Mouse (Mus musculus): ENCODE results near the gene Prpsap1. TPM values are rescaled to one million over a fixed set of nuclear protein-coding genes. Genes with fewer than 3 reads are reported as not detected.
"Not testable (repeated sequence)": the region's sequence is repeated elsewhere in the genome, so short reads cannot be mapped to it uniquely, and the experiment has no call there.

Gene Prpsap1
- polyA plus RNA-seq, 1 experiment from 2014 or later = 201 TPM

DNA sequence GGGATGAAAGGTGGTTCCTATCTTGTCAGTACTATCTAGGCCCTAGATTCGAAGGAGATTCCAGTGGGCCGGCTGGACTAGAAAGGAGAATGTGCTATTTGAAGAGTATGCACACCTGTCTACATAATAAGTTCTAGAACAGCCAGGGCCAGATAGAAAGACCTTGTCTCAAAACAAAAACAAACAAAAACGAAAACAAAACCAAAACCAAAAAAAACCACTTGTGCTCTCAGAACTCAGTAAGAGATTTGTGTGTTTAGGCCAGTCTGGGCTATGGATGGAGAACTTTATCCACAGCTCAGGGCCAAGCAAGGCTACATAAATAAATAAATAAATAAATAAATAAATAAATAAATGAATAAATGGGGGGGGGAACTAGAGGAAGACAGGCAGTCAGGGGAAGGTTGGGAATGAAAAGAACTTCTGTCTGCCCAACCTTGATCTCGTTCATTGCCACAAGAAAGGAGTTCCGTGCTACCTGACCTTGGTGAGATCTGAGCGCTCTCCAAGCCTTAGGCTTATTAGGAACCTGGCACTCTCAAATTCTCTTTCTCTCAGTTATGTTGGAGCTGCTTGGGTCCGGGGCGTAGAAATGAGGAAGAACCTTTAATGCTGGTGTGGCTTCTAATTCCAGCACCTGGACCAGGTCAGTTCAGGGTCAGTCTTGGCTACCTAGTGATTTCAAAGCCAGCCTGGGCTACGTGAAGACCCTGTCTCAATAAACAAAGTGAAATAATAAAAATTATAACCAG is 64.0 kb downstream of the Prpsap1 start:
- 92% methylated on average over 9 of the region's 9 CpGs for WGBS
- H3K27me3 ChIP-seq (replicated peaks; ENCODE audit: control insufficient read depth, insufficient read depth, low read length) = peaks cover 4% of the 10 kb centered on the region; the same call in 1 of the 2 replicates
- no peaks in the 10 kb centered on the region for H3K9me3 ChIP-seq (ENCODE audit: control insufficient read depth, low read length)
- H3K27ac ChIP-seq (ENCODE audit: low read length) = no peak overlapping the region
- no peak overlapping the region for H3K9ac ChIP-seq (replicated peaks; ENCODE audit: low read depth, low read length)
- no peaks in the 10 kb centered on the region for H3K36me3 ChIP-seq (ENCODE audit: control insufficient read depth, insufficient read depth)
- no peak for ATAC-seq
- peaks cover 3% of the 10 kb centered on the region for H3K4me1 ChIP-seq (replicated peaks; ENCODE audit: control insufficient read depth, insufficient read depth, low read length)
- no peak overlapping the region for H3K4me3 ChIP-seq (replicated peaks; ENCODE audit: low read length)
- no peak overlapping the region for H3K4me2 ChIP-seq (ENCODE audit: low read length)

- H3K27ac ChIP-seq (ENCODE audit: low read length) = no peak overlapping the region
- no peaks in the 10 kb centered on the region for H3K9me3 ChIP-seq (ENCODE audit: control insufficient read depth, low read length)
- peaks cover 4% of the 10 kb centered on the region; the same call in 1 of the 2 replicates for H3K27me3 ChIP-seq (replicated peaks; ENCODE audit: control insufficient read depth, insufficient read depth, low read length)
- no peak for ATAC-seq
- H3K36me3 ChIP-seq (ENCODE audit: control insufficient read depth, insufficient read depth) = no peaks in the 10 kb centered on the region
- H3K4me3 ChIP-seq (replicated peaks; ENCODE audit: low read length) = no peak overlapping the region
- 63% methylated on average over 13 of the region's 13 CpGs for WGBS
- H3K4me2 ChIP-seq (ENCODE audit: low read length) = no peak overlapping the region
- no peak overlapping the region for H3K9ac ChIP-seq (replicated peaks; ENCODE audit: low read depth, low read length)
- H3K4me1 ChIP-seq (replicated peaks; ENCODE audit: control insufficient read depth, insufficient read depth, low read length) = 0 out of 2 replicates have a peak, but pooled peaks cover 2% of the 10 kb centered on the region
Observed at GRCm38 (mm10) chr11:116428872-116429859, 64.8 kb downstream of the Prpsap1 start.

DNA sequence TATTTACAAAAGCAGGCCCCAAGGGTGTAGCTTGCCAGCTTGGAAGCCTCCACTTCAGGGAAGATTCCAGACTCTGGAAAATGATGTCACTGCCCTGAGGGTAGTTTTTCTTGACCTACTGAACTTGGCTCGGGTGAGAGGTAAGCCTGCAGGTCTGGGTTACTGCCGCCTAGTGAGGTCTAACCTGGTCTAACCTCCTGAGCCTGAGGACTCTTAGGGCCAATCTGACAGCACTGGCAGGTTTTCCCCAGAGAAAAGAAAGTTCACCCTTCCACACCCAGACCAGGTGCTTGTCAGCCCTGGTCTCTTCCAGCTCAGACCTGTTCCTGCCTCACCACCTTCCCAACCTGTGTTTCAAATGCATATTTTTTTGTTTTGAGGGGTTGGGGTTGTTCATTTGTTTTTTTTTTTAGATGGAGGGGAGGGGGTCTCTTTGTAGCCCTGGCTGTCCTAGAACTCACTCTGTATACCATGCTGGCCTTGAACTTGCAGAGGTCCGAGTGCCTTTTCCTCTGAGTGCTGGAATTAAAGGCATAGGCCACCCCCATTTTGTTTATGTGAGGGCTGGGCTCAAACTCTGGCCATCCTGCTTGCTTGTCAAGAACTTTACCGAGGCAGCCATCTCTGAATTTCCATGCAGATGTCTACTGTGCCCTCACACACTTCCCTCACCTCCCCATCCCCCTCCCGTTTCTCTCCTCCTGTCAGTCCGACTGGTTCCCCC is 67.0 kb downstream of the Prpsap1 start:
- ATAC-seq = no peak
- no peak overlapping the region for H3K27ac ChIP-seq (ENCODE audit: low read length)
- no peak overlapping the region for H3K4me3 ChIP-seq (replicated peaks; ENCODE audit: low read length)
- H3K36me3 ChIP-seq (ENCODE audit: control insufficient read depth, insufficient read depth) = no peaks in the 10 kb centered on the region
- peaks cover 4% of the 10 kb centered on the region; the same call in 1 of the 2 replicates for H3K27me3 ChIP-seq (replicated peaks; ENCODE audit: control insufficient read depth, insufficient read depth, low read length)
- 72% methylated on average over 6 of the region's 6 CpGs for WGBS
- H3K4me2 ChIP-seq (ENCODE audit: low read length) = no peak overlapping the region
- no peaks in the 10 kb centered on the region for H3K4me1 ChIP-seq (replicated peaks; ENCODE audit: control insufficient read depth, insufficient read depth, low read length)
- no peaks in the 10 kb centered on the region for H3K9me3 ChIP-seq (ENCODE audit: control insufficient read depth, low read length)
- no peak overlapping the region for H3K9ac ChIP-seq (replicated peaks; ENCODE audit: low read depth, low read length)

DNA sequence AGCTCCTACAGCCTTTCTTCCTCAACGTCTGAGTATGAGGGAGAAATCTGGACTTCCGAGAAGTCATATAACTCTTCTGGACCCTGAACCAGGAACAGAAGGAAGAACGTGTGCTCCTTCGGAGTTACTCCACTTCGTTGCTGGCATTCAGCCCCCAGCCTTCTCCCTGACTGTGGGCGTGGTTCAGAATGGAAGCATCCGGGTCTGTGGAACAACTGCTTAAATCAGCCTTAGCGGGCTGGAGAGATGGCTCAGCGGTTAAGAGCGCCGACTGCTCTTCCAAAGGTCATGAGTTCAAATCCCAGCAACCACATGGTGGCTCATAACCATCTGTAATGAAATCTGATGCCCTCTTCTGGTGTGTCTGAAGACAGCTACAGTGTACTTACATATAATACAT is 67.7 kb downstream of the Prpsap1 start:
- not testable (repeated sequence) for H3K27ac ChIP-seq (ENCODE audit: low read length); H3K4me1 ChIP-seq (replicated peaks; ENCODE audit: control insufficient read depth, insufficient read depth, low read length); H3K4me3 ChIP-seq (replicated peaks; ENCODE audit: low read length); H3K9me3 ChIP-seq (ENCODE audit: control insufficient read depth, low read length); ATAC-seq; H3K36me3 ChIP-seq (ENCODE audit: control insufficient read depth, insufficient read depth); H3K4me2 ChIP-seq (ENCODE audit: low read length); H3K27me3 ChIP-seq (replicated peaks; ENCODE audit: control insufficient read depth, insufficient read depth, low read length); H3K9ac ChIP-seq (replicated peaks; ENCODE audit: low read depth, low read length)
- WGBS = 89% methylated on average over 11 of the region's 11 CpGs

- H3K4me1 ChIP-seq (replicated peaks; ENCODE audit: control insufficient read depth, insufficient read depth, low read length) = no peaks in the 10 kb centered on the region
- H3K27ac ChIP-seq (ENCODE audit: low read length) = no peak overlapping the region
- H3K27me3 ChIP-seq (replicated peaks; ENCODE audit: control insufficient read depth, insufficient read depth, low read length) = no peaks in the 10 kb centered on the region
- 57% methylated on average over 8 of the region's 8 CpGs for WGBS
- no peak overlapping the region for H3K4me3 ChIP-seq (replicated peaks; ENCODE audit: low read length)
- H3K4me2 ChIP-seq (ENCODE audit: low read length) = no peak overlapping the region
- H3K9ac ChIP-seq (replicated peaks; ENCODE audit: low read depth, low read length) = no peak overlapping the region
- H3K36me3 ChIP-seq (ENCODE audit: control insufficient read depth, insufficient read depth) = no peaks in the 10 kb centered on the region
- no peaks in the 10 kb centered on the region for H3K9me3 ChIP-seq (ENCODE audit: control insufficient read depth, low read length)
- ATAC-seq = no peak
Observed at GRCm38 (mm10) chr11:116424621-116425407, 69.2 kb downstream of the Prpsap1 start.

DNA sequence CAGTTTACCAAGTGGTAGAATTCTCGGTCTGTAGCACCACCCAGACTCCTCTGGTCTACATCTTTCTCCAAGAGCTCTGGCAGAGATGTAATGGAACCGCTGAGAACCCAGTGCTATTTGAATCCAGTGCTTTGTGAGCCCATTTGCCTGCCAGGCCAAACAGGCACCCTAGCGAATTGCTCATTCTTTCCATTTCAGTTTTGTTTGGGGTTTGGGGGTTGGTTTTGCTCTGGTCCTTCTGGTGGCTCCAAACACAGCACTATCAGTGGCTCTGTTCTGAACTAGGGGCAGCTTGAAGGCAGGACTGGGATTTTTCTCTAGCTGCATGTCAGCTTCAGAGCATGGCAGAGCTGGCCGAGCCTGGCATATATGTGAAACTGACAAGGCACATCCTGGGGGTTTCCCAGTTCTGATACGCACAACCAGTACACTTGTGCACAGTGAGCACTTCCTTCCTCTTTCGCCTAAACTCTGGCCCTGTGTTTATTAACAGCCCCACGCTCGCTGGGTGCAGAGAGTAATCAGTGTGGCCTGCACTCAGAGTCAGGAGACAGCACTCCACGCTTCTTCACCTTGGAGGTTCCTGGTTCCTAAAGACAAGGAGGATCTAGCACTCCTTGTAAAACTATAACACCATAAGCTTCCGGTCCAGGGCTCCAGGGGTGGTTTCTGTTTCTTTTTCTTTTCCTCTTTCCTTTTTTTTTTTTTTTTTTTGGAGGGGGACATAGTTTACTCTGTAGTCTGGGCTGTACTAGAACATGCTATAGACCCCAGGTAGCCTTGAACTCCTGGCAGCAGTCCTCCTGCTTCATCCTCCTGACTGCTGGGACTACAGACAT is 70.0 kb downstream of the Prpsap1 start:
- Histone ChIP-seq H3K4me2 (ENCODE audit: low read length) (no peak overlapping the region), H3K36me3 (ENCODE audit: control insufficient read depth, insufficient read depth) (no peaks in the 10 kb centered on the region), H3K27ac (ENCODE audit: low read length) (no peak overlapping the region), H3K27me3 (replicated peaks; ENCODE audit: control insufficient read depth, insufficient read depth, low read length) (no peaks in the 10 kb centered on the region), H3K9ac (replicated peaks; ENCODE audit: low read depth, low read length) (no peak overlapping the region), H3K9me3 (ENCODE audit: control insufficient read depth, low read length) (no peaks in the 10 kb centered on the region), H3K4me3 (replicated peaks; ENCODE audit: low read length) (no peak overlapping the region), H3K4me1 (replicated peaks; ENCODE audit: control insufficient read depth, insufficient read depth, low read length) (no peaks in the 10 kb centered on the region)
- no peak for ATAC-seq
- WGBS = 84% methylated on average over 10 of the region's 10 CpGs

- Histone ChIP-seq H3K9ac (replicated peaks; ENCODE audit: low read depth, low read length) (no peak overlapping the region), H3K4me1 (replicated peaks; ENCODE audit: control insufficient read depth, insufficient read depth, low read length) (no peaks in the 10 kb centered on the region), H3K4me3 (replicated peaks; ENCODE audit: low read length) (no peak overlapping the region), H3K36me3 (ENCODE audit: control insufficient read depth, insufficient read depth) (no peaks in the 10 kb centered on the region), H3K27ac (ENCODE audit: low read length) (no peak overlapping the region), H3K27me3 (replicated peaks; ENCODE audit: control insufficient read depth, insufficient read depth, low read length) (no peaks in the 10 kb centered on the region), H3K9me3 (ENCODE audit: control insufficient read depth, low read length) (no peaks in the 10 kb centered on the region), H3K4me2 (ENCODE audit: low read length) (no peak overlapping the region)
- WGBS = 78% methylated on average over 6 of the region's 6 CpGs
- no peak for ATAC-seq
Observed at GRCm38 (mm10) chr11:116423214-116423613, 70.8 kb downstream of the Prpsap1 start.

DNA sequence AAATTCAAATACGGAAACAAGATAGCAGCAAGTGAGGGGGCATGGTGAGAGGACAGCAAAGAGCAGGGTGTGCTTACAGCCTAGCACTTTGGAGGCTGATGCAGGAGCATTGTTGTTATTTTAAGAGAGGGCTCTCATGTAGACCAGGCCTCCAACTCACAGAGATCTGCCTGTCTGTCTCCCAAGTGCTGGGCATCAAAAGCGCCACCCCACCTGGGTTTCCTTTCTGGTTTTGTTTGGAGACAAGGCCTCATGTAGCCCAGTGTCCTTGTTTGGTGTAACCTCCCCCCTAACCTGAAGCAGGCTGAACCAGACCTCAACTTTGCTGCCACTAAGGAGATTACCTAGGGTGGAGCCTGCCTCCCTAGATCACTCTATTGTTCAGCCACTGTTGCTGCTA is 71.4 kb downstream of the Prpsap1 start:
- H3K4me2 ChIP-seq (ENCODE audit: low read length) = no peak overlapping the region
- H3K27me3 ChIP-seq (replicated peaks; ENCODE audit: control insufficient read depth, insufficient read depth, low read length) = no peaks in the 10 kb centered on the region
- 77% methylated on average over 2 of the region's 2 CpGs for WGBS
- no peaks in the 10 kb centered on the region for H3K9me3 ChIP-seq (ENCODE audit: control insufficient read depth, low read length)
- H3K4me3 ChIP-seq (replicated peaks; ENCODE audit: low read length) = no peak overlapping the region
- ATAC-seq = no peak
- no peak overlapping the region for H3K27ac ChIP-seq (ENCODE audit: low read length)
- no peak overlapping the region for H3K9ac ChIP-seq (replicated peaks; ENCODE audit: low read depth, low read length)
- no peaks in the 10 kb centered on the region for H3K36me3 ChIP-seq (ENCODE audit: control insufficient read depth, insufficient read depth)
- H3K4me1 ChIP-seq (replicated peaks; ENCODE audit: control insufficient read depth, insufficient read depth, low read length) = no peaks in the 10 kb centered on the region

All from forebrain, embryonic 16.5 days (tissue).